Mouse (Mus musculus): ENCODE data around the gene Xrra1.

- TF ChIP-seq GATA1 (IDR thresholded peaks at IDR 0.05; ENCODE audit: low read length): no peak
- no peak for TF ChIP-seq TAL1 (IDR thresholded peaks at IDR 0.05; ENCODE audit: low read length)
Measured at GRCm38 (mm10) chr7:99845533-99846236, 13.2 kb upstream of the Xrra1 start.
